In genomic region chr14:27440921-27441320, GRCm38 (mm10) we compare ENCODE assay signal across 10 mouse cellular contexts. TPM values are rescaled to one million over a fixed set of nuclear protein-coding genes. Genes with fewer than 3 reads are reported as not detected.
DNase-seq lines count a peak whose midpoint lies in the region; ATAC-seq and TF ChIP-seq lines count a peak whose summit lies in the region.
"Had no signal": no experiment of that assay in that cellular context is flagged by ENCODE, and none has a peak within 500 bp of the region (broad histone marks: within the 10 kb centered on the region; RNA-seq: fewer than 3 reads in every experiment).

No protein-coding gene starts in this region.

- no peak overlapping the region for H3K4me2 ChIP-seq in forebrain, postnatal 0 days (ENCODE audit: low read depth)
- H3K4me2 ChIP-seq in liver, postnatal 0 days (ENCODE audit: low read depth, low read length): no peak overlapping the region

- no peak overlapping the region for H3K4me3 ChIP-seq in forebrain, postnatal 0 days (ENCODE audit: low read depth, low read length)
- H3K4me3 ChIP-seq in forebrain, embryonic 10.5 days: no peak overlapping the region
- no peak overlapping the region for H3K4me3 ChIP-seq in liver, postnatal 0 days (ENCODE audit: low read depth, low read length)
- H3K4me3 ChIP-seq in E14TG2a.4 (replicated peaks; ENCODE audit: low read length): no peak overlapping the region
- H3K4me3 ChIP-seq: midbrain, embryonic 10.5 days had no signal

- TF ChIP-seq EP300 in liver, postnatal 0 days (IDR thresholded peaks at IDR 0.05; ENCODE audit: low read depth): no peak

- no peaks in the 10 kb centered on the region for H3K4me1 ChIP-seq in forebrain, postnatal 0 days (ENCODE audit: insufficient read depth)
- H3K4me1 ChIP-seq in forebrain, embryonic 10.5 days: no peaks in the 10 kb centered on the region
- no peaks in the 10 kb centered on the region for H3K4me1 ChIP-seq in liver, postnatal 0 days (ENCODE audit: insufficient read depth)
- peaks cover 23% of the 10 kb centered on the region for H3K4me1 ChIP-seq in E14TG2a.4 (replicated peaks; ENCODE audit: low read depth, low read length)
- H3K4me1 ChIP-seq: midbrain, embryonic 10.5 days had no signal

- no peak overlapping the region for H3K9ac ChIP-seq in forebrain, postnatal 0 days
- H3K9ac ChIP-seq in liver, postnatal 0 days (replicated peaks): no peak overlapping the region

- DNase-seq in forebrain, postnatal 0 days: no peak
- no peak for DNase-seq in forebrain, embryonic 10.5 days (ENCODE audit: extremely low spot score, low spot score)
- DNase-seq in liver, postnatal 0 days: no peak
- no peak for DNase-seq in liver
- peak; percentile 40 for DNase-seq in forelimb bud, embryonic 11.5 days (ENCODE audit: low read depth, low spot score)
- no peak for DNase-seq in right cerebral cortex, postnatal 14 days
- DNase-seq in layer of hippocampus, postnatal 36 days: no peak
- DNase-seq: gastrocnemius, postnatal 10 days had no signal

- ATAC-seq in forebrain, postnatal 0 days: no peak
- no peak for ATAC-seq in liver, postnatal 0 days

- H3K9me3 ChIP-seq in forebrain, postnatal 0 days (ENCODE audit: low read length): no peaks in the 10 kb centered on the region
- no peaks in the 10 kb centered on the region for H3K9me3 ChIP-seq in forebrain, embryonic 10.5 days
- no peaks in the 10 kb centered on the region for H3K9me3 ChIP-seq in liver, postnatal 0 days (ENCODE audit: low read length)
- no peaks in the 10 kb centered on the region for H3K9me3 ChIP-seq in E14TG2a.4 (ENCODE audit: low read length)
- H3K9me3 ChIP-seq: midbrain, embryonic 10.5 days had no signal

- TF ChIP-seq CTCF in forebrain, postnatal 0 days (IDR thresholded peaks at IDR 0.05; ENCODE audit: low read depth): peak; percentile 44
- peak; percentile 47 for TF ChIP-seq CTCF in liver, postnatal 0 days (IDR thresholded peaks at IDR 0.05; ENCODE audit: low read depth)
- TF ChIP-seq CTCF in E14TG2a.4 (conservative IDR thresholded peaks at IDR 0.05; ENCODE audit: low read length): peak; percentile 68

- no peak overlapping the region for H3K27ac ChIP-seq in forebrain, postnatal 0 days (ENCODE audit: low read depth, low read length)
- H3K27ac ChIP-seq in forebrain, embryonic 10.5 days: no peak overlapping the region
- H3K27ac ChIP-seq in liver, postnatal 0 days (ENCODE audit: low read depth): no peak overlapping the region
- H3K27ac ChIP-seq: midbrain, embryonic 10.5 days had no signal

- no peaks in the 10 kb centered on the region for H3K27me3 ChIP-seq in forebrain, postnatal 0 days (ENCODE audit: insufficient read depth, low read length)
- no peaks in the 10 kb centered on the region for H3K27me3 ChIP-seq in forebrain, embryonic 10.5 days (ENCODE audit: poor library complexity, severe bottlenecking)
- no peaks in the 10 kb centered on the region for H3K27me3 ChIP-seq in liver, postnatal 0 days (ENCODE audit: insufficient read depth, low read length)
- H3K27me3 ChIP-seq in E14TG2a.4 (ENCODE audit: insufficient read depth, low read length): no peaks in the 10 kb centered on the region

- H3K36me3 ChIP-seq in forebrain, postnatal 0 days (ENCODE audit: insufficient read depth): peaks cover 4% of the 10 kb centered on the region
- peaks cover 61% of the 10 kb centered on the region for H3K36me3 ChIP-seq in forebrain, embryonic 10.5 days (replicated peaks)
- H3K36me3 ChIP-seq in liver, postnatal 0 days (replicated peaks; ENCODE audit: insufficient read depth, low read length): peaks cover 38% of the 10 kb centered on the region
- H3K36me3 ChIP-seq in E14TG2a.4 (ENCODE audit: insufficient read depth, low read length): peaks cover 88% of the 10 kb centered on the region

RNA-seq across cellular contexts. Expression of gene Fam208a, which starts 12.3 kb away (rescaled TPM):
- total RNA-seq in forebrain, postnatal 0 days (2014; rRNA removed): 43.2 and 50.9 TPM in 2 replicates
- 5.3 and 8.1 TPM in 2 replicates for polyA plus RNA-seq in forebrain, postnatal 0 days (2015; fragmentation: Nextera tagmentation; extraction: Ambion mirVana)
- polyA plus RNA-seq in forebrain, embryonic 10.5 days (2016; fragmentation: Nextera tagmentation; extraction: Ambion mirVana): 11.7 and 13.0 TPM in 2 replicates
- polyA plus RNA-seq in liver, postnatal 0 days (2015; fragmentation: Nextera tagmentation; extraction: Ambion mirVana): 3.6 and 3.9 TPM in 2 replicates
- total RNA-seq in layer of hippocampus, postnatal 36 days (2021): 10 to 100 TPM; 34.1 to 38.4 TPM
